ENCODE assay signal across 8 mouse cellular contexts in the genomic region with DNA sequence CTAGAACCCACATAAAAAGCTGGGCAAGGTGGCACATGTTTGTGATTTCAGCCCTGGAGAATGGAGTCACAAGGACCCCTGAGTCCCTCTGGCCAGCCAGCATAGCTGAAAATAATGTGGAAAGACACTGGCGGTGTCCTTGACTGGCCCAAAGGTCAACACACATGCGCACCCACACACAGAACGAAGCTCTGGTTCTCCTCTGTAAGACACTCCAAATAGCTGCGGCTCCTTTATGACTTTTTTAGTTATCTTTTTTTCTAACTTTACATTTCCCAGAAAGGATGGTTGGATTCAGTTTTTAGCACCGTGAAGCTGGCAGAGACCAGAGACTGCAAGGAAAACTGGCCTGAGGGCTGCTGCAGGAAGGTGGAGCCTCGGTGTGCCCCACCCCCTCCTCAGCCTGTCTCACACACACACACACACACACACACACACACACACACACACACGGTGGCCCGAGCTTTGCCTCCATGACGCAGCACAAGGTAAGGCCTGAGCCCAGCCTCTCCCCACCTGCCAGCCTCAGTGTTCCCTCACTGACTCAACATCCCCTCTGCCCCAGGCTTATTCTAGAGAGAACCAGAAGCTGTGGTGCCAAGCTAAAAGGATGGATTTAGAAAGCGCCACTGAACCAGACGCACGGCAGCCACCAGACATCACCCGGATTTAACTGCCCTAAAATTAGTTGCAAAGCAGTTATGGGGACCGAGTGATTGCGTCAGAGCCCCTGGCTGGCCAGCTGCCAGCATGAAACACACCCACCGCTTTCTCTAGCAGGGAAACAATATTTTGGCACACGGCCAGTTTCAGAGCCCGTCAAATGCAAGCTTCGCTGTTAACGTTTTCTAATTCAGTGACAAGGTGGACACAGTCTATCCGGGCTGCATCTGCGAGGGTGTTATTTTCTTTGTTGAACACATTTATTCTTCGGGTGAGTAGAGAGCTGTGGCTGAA. TPM values are rescaled to one million over a fixed set of nuclear protein-coding genes. Genes with fewer than 3 reads are reported as not detected.
DNase-seq lines count a peak whose midpoint lies in the region; ATAC-seq and TF ChIP-seq lines count a peak whose summit lies in the region.

No protein-coding gene starts in this region.

- no peaks in the 10 kb centered on the region for H3K36me3 ChIP-seq in neural tube, embryonic 15.5 days

- TF ChIP-seq POLR2A in brain, embryonic 14.5 days (IDR thresholded peaks at IDR 0.05; ENCODE audit: borderline replicate concordance, extremely low read depth, insufficient read depth, insufficient read length, poor library complexity, severe bottlenecking): no peak

- no peak for TF ChIP-seq CTCF in brain, embryonic 14.5 days (IDR thresholded peaks at IDR 0.05; ENCODE audit: borderline replicate concordance, extremely low read depth, insufficient read depth, insufficient read length)

- no peaks in the 10 kb centered on the region for H3K27me3 ChIP-seq in neural tube, embryonic 15.5 days (replicated peaks)

- no peaks in the 10 kb centered on the region for H3K9me3 ChIP-seq in neural tube, embryonic 15.5 days (replicated peaks)

- H3K4me2 ChIP-seq in neural tube, embryonic 15.5 days: peak overlapping the region; percentile 50

- H3K9ac ChIP-seq in neural tube, embryonic 15.5 days (replicated peaks): peak overlapping the region; percentile 26

- peak overlapping the region; percentile 14; the same call in 1 of the 2 replicates for H3K4me3 ChIP-seq in neural tube, embryonic 15.5 days (replicated peaks)

- peak overlapping the region; percentile 77 for H3K27ac ChIP-seq in neural tube, embryonic 15.5 days (replicated peaks)

- WGBS in neural tube, embryonic 15.5 days: 18% methylated on average over 23 of the region's 23 CpGs

- ATAC-seq in neural tube, embryonic 15.5 days (ENCODE audit: low FRiP score): peak; percentile 49; the same call in 1 of the 2 replicates

- peak; percentile 93 for DNase-seq in CD4-positive, CD25-positive, alpha-beta regulatory T cell, adult 2 months (ENCODE audit: low read depth, low spot score)
- peak; percentile 98 for DNase-seq in brain, embryonic 14.5 days (ENCODE audit: low read depth)
- peak; percentile 86 for DNase-seq in forelimb bud, embryonic 11.5 days (ENCODE audit: low read depth, low spot score)
- DNase-seq in heart, postnatal 4 days: peak; percentile 92
- DNase-seq in layer of hippocampus, adult 8-10 months (ENCODE audit: low spot score in 2 of 2): peak; percentile 86
- peak; percentile 89 to 92 for DNase-seq in lung, adult 18-20 months
- DNase-seq in telencephalon, adult 2 months (ENCODE audit: low read depth, low spot score): peak; percentile 90

- peaks cover 65% of the 10 kb centered on the region for H3K4me1 ChIP-seq in neural tube, embryonic 15.5 days

RNA-seq across cellular contexts. Expression of a gene that starts 11.2 kb away (rescaled TPM):
- 45.4 and 52.0 TPM in 2 replicates for polyA plus RNA-seq in brain, embryonic 14.5 days (2012; rRNA removed)
- total RNA-seq in heart, postnatal 4 days (2021): 10 to 100 TPM; 70.1 to 72.6 TPM
- 10 to 100 TPM; 55.3 to 61.5 (median 58.6) TPM for total RNA-seq in layer of hippocampus, adult 8-10 months (2022)
- 16.3 and 16.8 TPM in 2 replicates for polyA plus RNA-seq in neural tube, embryonic 15.5 days (2015; fragmentation: Nextera tagmentation; extraction: Ambion mirVana)

Comparison
In these comparisons a context has a peak if more than half of its experiments do, and no peak if none do; other contexts are left out.
1. Peak in every context shown above with its lines: DNase-seq, ATAC-seq, H3K4me3 ChIP-seq and H3K27ac ChIP-seq.